Mouse (Mus musculus) G1E (cell line): Measurements from ENCODE around the gene Lmntd1.

Experiments
- CTCF ChIP-seq: IDR thresholded peaks from 2 replicates; pipeline ENCODE4 v1.5.1; 2012; ENCODE audit warnings: low read depth, low read length, inconsistent platforms, mixed read lengths
- GATA1 ChIP-seq: IDR thresholded peaks from 2 replicates; pipeline ENCODE4 v1.6.1; 2012; ENCODE audit warnings: borderline replicate concordance, low read length, inconsistent platforms, mixed read lengths
- GATA2 ChIP-seq: IDR thresholded peaks from 2 replicates; pipeline ENCODE4 v1.6.1; 2012; ENCODE audit warnings: low read depth, low read length, inconsistent platforms, borderline replicate concordance
- POLR2AphosphoS5 ChIP-seq: IDR thresholded peaks from 2 replicates; pipeline ENCODE4 v1.6.1; 2012; ENCODE audit warnings: low read depth, low read length, inconsistent platforms; ENCODE audit not compliant: insufficient replicate concordance
- TAL1 ChIP-seq: conservative IDR thresholded peaks from 2 replicates; pipeline ENCODE4 v1.6.1; 2012; ENCODE audit warnings: low read depth, low read length, inconsistent platforms, mixed read lengths

DNA sequence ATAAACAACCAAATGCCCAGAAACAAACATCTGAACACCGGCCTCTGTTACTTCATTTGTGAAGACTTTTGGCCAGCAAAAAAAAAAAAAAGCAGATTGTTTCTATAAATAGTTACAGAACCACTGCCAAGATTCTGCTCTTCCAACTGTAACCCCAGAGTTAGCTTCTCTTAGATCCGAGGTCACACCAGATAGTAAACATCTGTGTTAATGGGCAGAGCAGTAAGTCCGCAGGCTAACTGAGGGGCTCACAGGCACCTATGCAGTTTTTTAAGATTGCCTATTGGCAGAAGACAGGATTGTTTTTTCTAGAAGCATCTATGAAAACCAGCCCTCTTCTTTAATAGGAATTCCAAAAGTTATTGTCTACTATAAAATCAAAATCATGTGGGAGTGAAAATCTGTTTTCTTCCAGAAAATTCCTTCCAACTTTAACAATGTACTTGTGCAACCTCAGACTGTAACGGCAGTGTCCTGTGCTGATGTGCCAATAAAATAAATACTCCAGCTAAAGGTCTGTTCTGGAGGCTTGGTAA, 26.9 kb upstream of the Lmntd1 start:
- no peak for TF ChIP-seq CTCF
- no peak for TF ChIP-seq TAL1
- no peak for TF ChIP-seq POLR2AphosphoS5
- TF ChIP-seq GATA1 = no peak
- TF ChIP-seq GATA2 = no peak
